Mouse (Mus musculus) midbrain, embryonic 16.5 days (tissue): ENCODE measurements around the gene Ppp1r32. TPM values are rescaled to one million over a fixed set of nuclear protein-coding genes. Genes with fewer than 3 reads are reported as not detected.
A peak's percentile ranks its signal among the peaks of the same experiment; 100 is the strongest.

Experiments
- ATAC-seq: fragments of 200-750 bp; cut with Nextera tagmentation; 2 replicates; pipeline ENCODE4 v1.8.0; 2017; ENCODE audit warnings: moderate TSS enrichment
- H3K27ac ChIP-seq: fragments of 300-500 bp; sonication (generic); 2 replicates; pipeline ENCODE4 v1.5.1; 2014; ENCODE audit warnings: mild to moderate bottlenecking, low read length, mixed read lengths
- H3K27me3 ChIP-seq: fragments of 300-500 bp; sonication (generic); 2 replicates; pipeline ENCODE4 v1.6.1; 2014; ENCODE audit warnings: low read depth, low read length, mixed read lengths; ENCODE audit not compliant: control insufficient read depth, insufficient read depth
- H3K36me3 ChIP-seq: fragments of 300-500 bp; sonication (generic); 2 replicates; pipeline ENCODE4 v1.6.1; 2014; ENCODE audit warnings: mild to moderate bottlenecking, low read length, moderate library complexity, mixed read lengths; ENCODE audit not compliant: control insufficient read depth, insufficient read depth
- H3K4me1 ChIP-seq: fragments of 300-500 bp; sonication (generic); 2 replicates; pipeline ENCODE4 v1.6.1; 2014; ENCODE audit warnings: mild to moderate bottlenecking, low read length, mixed read lengths; ENCODE audit not compliant: control insufficient read depth, insufficient read depth
- H3K4me2 ChIP-seq: fragments of 300-500 bp; sonication (generic); 2 replicates; pipeline ENCODE4 v1.6.1; 2014; ENCODE audit warnings: mild to moderate bottlenecking, low read length, mixed read lengths
- H3K4me3 ChIP-seq: fragments of 300-500 bp; sonication (generic); 2 replicates; pipeline ENCODE4 v1.5.1; 2014; ENCODE audit warnings: low read depth, mild to moderate bottlenecking, low read length, moderate library complexity, mixed read lengths
- H3K9ac ChIP-seq: fragments of 300-500 bp; sonication (generic); 2 replicates; pipeline ENCODE4 v1.6.1; 2014; ENCODE audit warnings: low read depth, low read length, mixed read lengths
- H3K9me3 ChIP-seq: fragments of 300-500 bp; sonication (generic); replicated peaks from 2 replicates; pipeline ENCODE4 v1.6.1; 2014; ENCODE audit warnings: mild to moderate bottlenecking, low read length, mixed read lengths; ENCODE audit not compliant: control insufficient read depth, poor library complexity, severe bottlenecking
- WGBS: fragments of 180-500 bp; shearing (Covaris S2); extraction: QIAGEN DNeasy Blood & Tissue Kit; methylation state at CpG from one replicate; pipeline ENCODE4 v1.1.7; 2014; 5-methylcytosine and 5-hydroxymethylcytosine counted together
- polyA plus RNA-seq: library from polyadenylated mRNA; unstranded; fragments of >200 nt; fragmentation: Nextera tagmentation; extraction: Ambion mirVana; gene quantifications from 2 replicates; pipeline ENCODE4 v1.2.1, GENCODE M21; 2015

The Ppp1r32 gene
- polyA plus RNA-seq, 1 experiment from 2014 or later, result 5.9 TPM

GRCm38 (mm10) chr19:10454718-10455436 lies 27.9 kb downstream of the Ppp1r32 start:
- Histone ChIP-seq H3K36me3 (no peaks in the 10 kb centered on the region), H3K9me3 (no peaks in the 10 kb centered on the region), H3K9ac (no peak overlapping the region), H3K27me3 (peaks cover 29% of the 10 kb centered on the region), H3K4me1 (peaks cover 14% of the 10 kb centered on the region), H3K27ac (no peak overlapping the region), H3K4me3 (no peak overlapping the region), H3K4me2 (no peak overlapping the region)
- no peak for ATAC-seq
- WGBS, result 68% methylated on average over 4 of the region's 4 CpGs

DNA sequence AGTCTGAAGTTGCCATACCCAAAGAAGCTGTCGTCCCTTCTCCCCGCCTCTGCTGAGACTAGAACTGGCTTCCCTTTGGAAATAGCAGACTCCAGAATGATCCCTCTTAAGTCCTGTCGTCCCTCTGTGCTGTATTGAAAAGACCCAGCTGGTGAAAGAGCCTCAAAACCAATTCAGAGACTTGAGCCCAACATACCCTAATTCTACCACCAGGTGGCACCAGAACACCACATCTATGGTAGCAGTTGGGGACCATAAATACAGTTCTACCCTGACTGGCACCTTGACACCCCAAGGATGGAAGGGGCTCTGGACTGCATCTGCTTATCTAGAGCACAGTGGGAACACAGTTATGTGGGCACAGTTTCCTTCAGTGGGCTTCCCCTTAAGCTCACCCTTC lies 33.0 kb downstream of the Ppp1r32 start:
- Histone ChIP-seq H3K9ac (no peak overlapping the region), H3K36me3 (peaks cover 11% of the 10 kb centered on the region), H3K9me3 (no peaks in the 10 kb centered on the region), H3K4me2 (no peak overlapping the region), H3K4me1 (peaks cover under 1% of the 10 kb centered on the region; the same call in 1 of the 2 replicates), H3K4me3 (no peak overlapping the region), H3K27ac (no peak overlapping the region), H3K27me3 (peaks cover under 1% of the 10 kb centered on the region; the same call in 1 of the 2 replicates)
- ATAC-seq, result peak; percentile 67
- WGBS, result 6% methylated on average over 3 of the region's 3 CpGs

- no peak overlapping the region for H3K4me3 ChIP-seq
- WGBS, result 55% methylated on average over 6 of the region's 6 CpGs
- H3K36me3 ChIP-seq, result peaks cover 16% of the 10 kb centered on the region
- H3K27me3 ChIP-seq, result no peaks in the 10 kb centered on the region
- no peak overlapping the region for H3K4me2 ChIP-seq
- peak; percentile 36; the same call in 1 of the 2 replicates for ATAC-seq
- H3K27ac ChIP-seq, result no peak overlapping the region
- no peaks in the 10 kb centered on the region for H3K4me1 ChIP-seq
- H3K9ac ChIP-seq, result no peak overlapping the region
- no peaks in the 10 kb centered on the region for H3K9me3 ChIP-seq
Measured at GRCm38 (mm10) chr19:10449190-10449589, 33.5 kb downstream of the Ppp1r32 start.

- no peak overlapping the region for H3K4me3 ChIP-seq
- 96% methylated on average over 7 of the region's 7 CpGs for WGBS
- no peaks in the 10 kb centered on the region for H3K4me1 ChIP-seq
- no peak overlapping the region for H3K4me2 ChIP-seq
- H3K9me3 ChIP-seq, result no peaks in the 10 kb centered on the region
- H3K27me3 ChIP-seq, result no peaks in the 10 kb centered on the region
- no peak overlapping the region for H3K9ac ChIP-seq
- peaks cover 22% of the 10 kb centered on the region for H3K36me3 ChIP-seq
- no peak for ATAC-seq
- H3K27ac ChIP-seq, result no peak overlapping the region
Measured at GRCm38 (mm10) chr19:10448275-10448674, 34.5 kb downstream of the Ppp1r32 start.

- H3K27ac ChIP-seq, result no peak overlapping the region
- no peak overlapping the region for H3K4me2 ChIP-seq
- H3K9ac ChIP-seq, result no peak overlapping the region
- H3K36me3 ChIP-seq, result peaks cover 27% of the 10 kb centered on the region
- no peak for ATAC-seq
- no peaks in the 10 kb centered on the region for H3K4me1 ChIP-seq
- WGBS, result 94% methylated on average over 15 of the region's 15 CpGs
- no peaks in the 10 kb centered on the region for H3K9me3 ChIP-seq
- no peaks in the 10 kb centered on the region for H3K27me3 ChIP-seq
- no peak overlapping the region for H3K4me3 ChIP-seq
Measured at GRCm38 (mm10) chr19:10444685-10445369, 37.9 kb downstream of the Ppp1r32 start.

- H3K9ac ChIP-seq, result no peak overlapping the region
Measured at GRCm38 (mm10) chr19:10437521-10437920, 45.2 kb downstream of the Ppp1r32 start.

DNA sequence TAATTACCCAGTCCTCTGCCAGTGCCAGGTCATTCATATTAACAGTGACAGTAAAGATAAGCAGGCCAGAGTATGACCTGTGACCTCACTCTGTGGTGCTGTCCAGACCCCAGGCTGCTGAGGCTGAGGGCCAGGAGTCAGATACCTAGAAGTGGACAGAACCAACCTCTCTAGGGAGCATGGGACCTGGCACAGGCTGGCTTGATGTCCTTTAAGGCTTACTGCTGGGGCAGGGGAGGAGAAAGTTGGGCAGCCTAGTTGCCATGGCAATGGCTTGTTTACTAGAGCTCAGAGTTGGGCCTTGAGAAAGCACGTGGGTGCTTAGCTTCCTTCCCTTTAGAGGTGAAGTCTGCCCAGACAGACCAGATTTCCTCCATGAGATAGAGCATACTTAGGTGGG lies 46.0 kb downstream of the Ppp1r32 start:
- no peaks in the 10 kb centered on the region for H3K9me3 ChIP-seq
- 0 out of 2 replicates have a peak, but pooled peaks cover 3% of the 10 kb centered on the region for H3K4me1 ChIP-seq
- H3K4me3 ChIP-seq, result no peak overlapping the region
- no peak overlapping the region for H3K9ac ChIP-seq
- peak; percentile 40; the same call in 1 of the 2 replicates for ATAC-seq
- no peaks in the 10 kb centered on the region for H3K27me3 ChIP-seq
- H3K27ac ChIP-seq, result no peak overlapping the region
- H3K36me3 ChIP-seq, result peaks cover 4% of the 10 kb centered on the region; the same call in 1 of the 2 replicates
- 47% methylated on average over 1 of the region's 1 CpGs for WGBS
- no peak overlapping the region for H3K4me2 ChIP-seq

More at GRCm38 (mm10) chr19:10437521-10437920, 45.2 kb downstream of the Ppp1r32 start:
- H3K27me3 ChIP-seq, result no peaks in the 10 kb centered on the region
- no peak overlapping the region for H3K27ac ChIP-seq
- H3K4me1 ChIP-seq, result 0 out of 2 replicates have a peak, but pooled peaks cover 3% of the 10 kb centered on the region
- no peak overlapping the region for H3K4me3 ChIP-seq
- 70% methylated on average over 1 of the region's 1 CpGs for WGBS
- H3K9me3 ChIP-seq, result no peaks in the 10 kb centered on the region
- no peak for ATAC-seq
- H3K36me3 ChIP-seq, result peaks cover 4% of the 10 kb centered on the region; the same call in 1 of the 2 replicates
- no peak overlapping the region for H3K4me2 ChIP-seq

DNA sequence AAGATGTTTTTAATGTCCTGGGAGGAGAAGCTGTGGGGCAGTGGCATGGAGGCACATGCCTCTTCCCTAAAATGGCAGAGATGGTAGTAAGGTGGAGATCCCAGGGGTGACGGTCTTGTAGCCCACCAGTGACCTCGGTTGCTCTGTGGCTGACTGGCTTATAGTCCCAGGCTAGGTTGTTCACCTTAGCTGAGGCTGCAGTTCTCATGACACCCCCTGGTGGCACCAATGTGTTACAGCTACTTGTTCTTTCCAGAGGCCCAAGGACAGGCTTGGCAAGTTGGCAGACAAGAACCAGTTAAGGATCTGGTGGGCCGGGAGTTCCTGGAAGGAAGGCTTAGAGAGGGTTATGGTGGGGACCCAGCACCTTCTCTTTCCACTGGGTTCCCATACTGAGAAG lies 46.8 kb downstream of the Ppp1r32 start:
- WGBS, result 42% methylated on average over 3 of the region's 3 CpGs
- peak; percentile 15; the same call in 1 of the 2 replicates for ATAC-seq

DNA sequence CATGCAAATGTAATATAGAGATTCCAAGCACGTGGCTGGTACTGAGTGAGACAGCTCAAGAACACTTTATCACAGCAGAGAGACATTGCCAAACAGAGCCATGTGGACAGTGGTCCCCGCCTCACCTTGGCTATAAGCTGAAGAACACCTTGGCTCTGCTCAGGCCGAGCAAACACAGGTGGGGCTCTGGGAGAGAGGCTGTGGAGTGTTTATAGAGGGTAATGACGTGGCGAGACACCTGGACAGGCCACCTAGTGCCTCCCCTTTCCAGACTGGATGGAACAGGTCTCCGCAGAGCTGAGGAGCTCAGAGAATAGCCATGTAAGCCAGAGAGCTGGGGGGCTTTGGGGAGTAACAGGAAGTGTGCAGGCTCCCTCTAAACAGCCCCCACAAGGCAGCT lies 47.8 kb downstream of the Ppp1r32 start:
- Histone ChIP-seq H3K27ac (no peak overlapping the region), H3K36me3 (peaks cover 2% of the 10 kb centered on the region; the same call in 1 of the 2 replicates), H3K4me1 (0 out of 2 replicates have a peak, but pooled peaks cover 3% of the 10 kb centered on the region), H3K4me2 (no peak overlapping the region), H3K27me3 (no peaks in the 10 kb centered on the region), H3K9me3 (no peaks in the 10 kb centered on the region), H3K4me3 (no peak overlapping the region), H3K9ac (no peak overlapping the region)
- WGBS, result 74% methylated on average over 6 of the region's 6 CpGs
- no peak for ATAC-seq

More for the DNA sequence above, 46.8 kb downstream of the Ppp1r32 start:
- Histone ChIP-seq H3K27me3 (no peaks in the 10 kb centered on the region), H3K4me3 (no peak overlapping the region), H3K9me3 (no peaks in the 10 kb centered on the region), H3K27ac (no peak overlapping the region), H3K4me2 (no peak overlapping the region), H3K4me1 (0 out of 2 replicates have a peak, but pooled peaks cover 3% of the 10 kb centered on the region), H3K36me3 (peaks cover 4% of the 10 kb centered on the region; the same call in 1 of the 2 replicates), H3K9ac (no peak overlapping the region)
